Mouse (Mus musculus) midbrain, embryonic 15.5 days (tissue): ENCODE data around the gene Sv2b. TPM values are rescaled to one million over a fixed set of nuclear protein-coding genes. Genes with fewer than 3 reads are reported as not detected.

Experiments used
- ATAC-seq: fragments of 200-750 bp; cut with Nextera tagmentation; replicated peaks from 2 replicates; pipeline ENCODE4 v1.8.0; 2017; ENCODE audit warnings: moderate TSS enrichment
- H3K27ac ChIP-seq: fragments of 300-500 bp; sonication (generic); 2 replicates; pipeline ENCODE4 v1.5.1; 2015; ENCODE audit warnings: mild to moderate bottlenecking, inconsistent platforms
- H3K27me3 ChIP-seq: fragments of 300-500 bp; sonication (generic); replicated peaks from 2 replicates; pipeline ENCODE4 v1.6.1; 2015; ENCODE audit warnings: inconsistent platforms
- H3K36me3 ChIP-seq: fragments of 300-500 bp; sonication (generic); replicated peaks from 2 replicates; pipeline ENCODE4 v1.6.1; 2015; ENCODE audit warnings: inconsistent platforms
- H3K4me1 ChIP-seq: fragments of 300-500 bp; sonication (generic); 2 replicates; pipeline ENCODE4 v1.6.1; 2015; ENCODE audit warnings: inconsistent platforms
- H3K4me2 ChIP-seq: fragments of 300-500 bp; sonication (generic); 2 replicates; pipeline ENCODE4 v1.6.1; 2015; ENCODE audit warnings: inconsistent platforms, mild to moderate bottlenecking, moderate library complexity
- H3K4me3 ChIP-seq: fragments of 300-500 bp; sonication (generic); 2 replicates; pipeline ENCODE4 v1.5.1; 2015; ENCODE audit warnings: mild to moderate bottlenecking, inconsistent platforms
- H3K9ac ChIP-seq: fragments of 300-500 bp; sonication (generic); 2 replicates; pipeline ENCODE4 v1.6.1; 2015; ENCODE audit warnings: mild to moderate bottlenecking, inconsistent platforms
- H3K9me3 ChIP-seq: fragments of 300-500 bp; sonication (generic); 2 replicates; pipeline ENCODE4 v1.6.1; 2016; ENCODE audit warnings: inconsistent platforms
- WGBS: fragments of 180-500 bp; shearing (Covaris S2); methylation state at CpG from one replicate; pipeline ENCODE4 v1.1.7; 2015; ENCODE audit warnings: mixed read lengths; 5-methylcytosine and 5-hydroxymethylcytosine counted together
- polyA plus RNA-seq: library from polyadenylated mRNA; unstranded; fragments of >200 nt; fragmentation: Nextera tagmentation; extraction: Ambion mirVana; gene quantifications from 2 replicates; pipeline ENCODE4 v1.2.1, GENCODE M21; 2015

Gene Sv2b
- polyA plus RNA-seq, 1 experiment from 2014 or later = 7.1 TPM

- H3K4me2 ChIP-seq = no peak overlapping the region
- H3K9ac ChIP-seq = no peak overlapping the region
- H3K4me1 ChIP-seq = no peaks in the 10 kb centered on the region
- H3K27ac ChIP-seq = no peak overlapping the region
- 56% methylated on average over 5 of the region's 5 CpGs for WGBS
- no peak overlapping the region for H3K4me3 ChIP-seq
- no peak for ATAC-seq
- H3K36me3 ChIP-seq = no peaks in the 10 kb centered on the region
- H3K9me3 ChIP-seq = no peaks in the 10 kb centered on the region
- peaks cover 7% of the 10 kb centered on the region; the same call in 1 of the 2 replicates for H3K27me3 ChIP-seq
Observed at GRCm38 (mm10) chr7:75314873-75315272, 5.8 kb upstream of the Sv2b start.

DNA sequence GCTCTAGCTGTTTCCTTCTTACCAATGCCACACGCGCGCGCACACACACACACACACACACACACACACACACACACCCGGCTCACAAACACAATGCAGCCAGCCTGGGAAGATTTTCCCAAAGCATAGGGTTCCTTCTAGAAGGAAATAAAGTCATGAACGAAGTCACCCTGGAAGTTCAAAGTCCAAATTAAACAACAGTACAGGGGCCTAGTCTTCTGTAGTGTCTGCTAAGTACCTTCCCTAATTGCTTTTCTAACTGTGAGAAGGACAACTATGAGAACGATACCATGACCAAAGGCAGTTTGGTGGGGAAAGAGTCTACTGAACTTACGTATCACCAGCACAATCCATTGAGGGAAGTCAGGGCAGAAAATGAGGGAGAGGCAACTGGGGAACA, 508 bp upstream of the Sv2b start:
- peaks cover 28% of the 10 kb centered on the region for H3K27me3 ChIP-seq
- H3K9me3 ChIP-seq = no peaks in the 10 kb centered on the region
- no peaks in the 10 kb centered on the region for H3K36me3 ChIP-seq
- ATAC-seq = no peak
- no peak overlapping the region for H3K9ac ChIP-seq
- peak overlapping the region; percentile 43; the same call in 1 of the 2 replicates for H3K4me3 ChIP-seq
- H3K4me1 ChIP-seq = peaks cover 19% of the 10 kb centered on the region
- WGBS = 81% methylated on average over 8 of the region's 8 CpGs
- no peak overlapping the region for H3K27ac ChIP-seq
- peak overlapping the region; percentile 75; the same call in 1 of the 2 replicates for H3K4me2 ChIP-seq

DNA sequence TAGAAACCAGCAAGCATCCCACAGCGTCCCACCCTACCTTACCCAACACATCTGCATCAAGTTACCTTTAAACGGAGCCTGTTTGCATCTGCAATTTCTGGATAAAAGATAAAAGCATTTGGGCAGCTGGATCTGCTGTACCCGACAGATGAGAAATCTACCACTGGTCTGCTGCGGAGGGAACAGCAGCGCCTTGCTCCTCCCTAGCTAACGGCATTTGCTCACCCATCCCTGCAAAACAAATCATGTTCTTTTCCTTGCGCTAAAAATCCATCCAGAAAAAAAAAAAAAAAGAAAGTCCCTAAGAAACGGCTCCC, 964 bp downstream of the Sv2b start:
- 4% methylated on average over 8 of the region's 8 CpGs for WGBS
- ATAC-seq = no peak

GRCm38 (mm10) chr7:75307570-75308087, 1.4 kb downstream of the Sv2b start:
- Histone ChIP-seq H3K27ac (0 out of 2 replicates have a peak overlapping the region, but pooled peaks have one; percentile 16), H3K9me3 (no peaks in the 10 kb centered on the region), H3K4me2 (peak overlapping the region; percentile 75), H3K36me3 (no peaks in the 10 kb centered on the region), H3K27me3 (peaks cover 28% of the 10 kb centered on the region), H3K4me1 (peaks cover 19% of the 10 kb centered on the region), H3K9ac (peak overlapping the region; percentile 51; the same call in 1 of the 2 replicates), H3K4me3 (peak overlapping the region; percentile 43)
- ATAC-seq = peak; percentile 30; the same call in 1 of the 2 replicates
- WGBS = 48% methylated on average over 8 of the region's 8 CpGs

More for the DNA sequence above, 964 bp downstream of the Sv2b start:
- H3K4me1 ChIP-seq = peaks cover 19% of the 10 kb centered on the region
- no peaks in the 10 kb centered on the region for H3K9me3 ChIP-seq
- peaks cover 28% of the 10 kb centered on the region for H3K27me3 ChIP-seq
- no peaks in the 10 kb centered on the region for H3K36me3 ChIP-seq
- peak overlapping the region; percentile 51 for H3K9ac ChIP-seq
- H3K4me2 ChIP-seq = peak overlapping the region; percentile 75
- peak overlapping the region; percentile 43 for H3K4me3 ChIP-seq
- 0 out of 2 replicates have a peak overlapping the region, but pooled peaks have one; percentile 16 for H3K27ac ChIP-seq

GRCm38 (mm10) chr7:75305901-75306465, 3.1 kb downstream of the Sv2b start:
- no peak for ATAC-seq
- Histone ChIP-seq H3K27me3 (peaks cover 28% of the 10 kb centered on the region), H3K9ac (no peak overlapping the region), H3K4me3 (no peak overlapping the region), H3K27ac (no peak overlapping the region), H3K36me3 (no peaks in the 10 kb centered on the region), H3K4me1 (peaks cover 19% of the 10 kb centered on the region), H3K9me3 (no peaks in the 10 kb centered on the region), H3K4me2 (no peak overlapping the region)
- WGBS = 68% methylated on average over 9 of the region's 9 CpGs

DNA sequence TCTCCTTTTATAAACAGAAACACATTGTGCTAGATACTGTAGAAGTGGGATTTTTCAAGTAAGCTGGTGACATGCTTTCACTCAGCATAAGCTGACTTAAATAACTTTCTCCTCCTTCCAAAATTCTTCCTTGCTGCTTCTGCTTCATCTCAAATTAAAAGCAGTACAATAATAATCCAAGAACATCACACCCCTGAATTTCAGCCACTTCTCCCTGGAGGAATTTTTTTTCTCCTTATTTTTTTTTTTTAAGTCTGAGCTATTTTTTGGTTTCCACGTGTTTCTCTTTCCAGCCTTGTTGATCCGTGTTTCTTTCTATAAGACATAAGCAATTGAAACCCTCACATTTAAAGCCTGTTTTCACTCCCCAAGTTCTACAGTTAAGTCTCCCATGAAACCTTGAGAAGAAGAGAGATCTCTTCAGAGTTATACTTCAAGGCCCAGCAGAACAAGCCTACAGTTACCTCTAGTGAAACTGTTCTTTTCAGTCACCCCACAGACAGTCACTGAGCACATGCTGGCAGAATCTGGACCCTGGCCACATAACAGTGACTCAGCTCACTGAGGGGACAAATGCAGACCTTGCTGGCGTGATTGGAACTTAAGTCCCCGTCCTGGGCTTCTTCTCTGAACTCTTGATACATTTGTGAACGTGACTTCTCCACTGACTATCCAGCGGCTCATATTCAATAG, 6.4 kb downstream of the Sv2b start:
- no peak overlapping the region for H3K4me2 ChIP-seq
- H3K9ac ChIP-seq = no peak overlapping the region
- peaks cover 3% of the 10 kb centered on the region for H3K4me1 ChIP-seq
- H3K36me3 ChIP-seq = no peaks in the 10 kb centered on the region
- 83% methylated on average over 6 of the region's 6 CpGs for WGBS
- H3K27ac ChIP-seq = no peak overlapping the region
- peaks cover 16% of the 10 kb centered on the region for H3K27me3 ChIP-seq
- no peak overlapping the region for H3K4me3 ChIP-seq
- ATAC-seq = no peak
- no peaks in the 10 kb centered on the region for H3K9me3 ChIP-seq

DNA sequence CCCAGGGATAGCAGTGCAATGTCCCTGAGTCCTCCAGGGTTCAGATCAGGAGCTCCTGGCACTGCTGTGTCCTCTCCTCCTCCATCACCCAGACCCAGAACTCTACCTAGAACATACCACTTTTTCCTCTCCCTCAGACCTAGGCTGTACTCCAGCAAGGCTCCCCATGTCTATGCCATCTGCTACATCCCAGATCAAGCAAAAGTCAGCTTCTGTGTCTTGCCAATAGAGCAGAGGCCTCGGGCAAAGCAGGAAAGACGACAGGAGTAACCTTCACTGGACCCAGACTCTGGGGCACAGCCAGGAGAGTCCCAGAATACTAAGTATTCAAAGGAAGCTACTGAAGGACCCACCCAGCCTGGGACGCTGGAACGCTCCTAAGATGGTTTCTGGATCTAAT, 9.8 kb downstream of the Sv2b start:
- Histone ChIP-seq H3K27me3 (peaks cover 6% of the 10 kb centered on the region; the same call in 1 of the 2 replicates), H3K36me3 (no peaks in the 10 kb centered on the region), H3K27ac (no peak overlapping the region), H3K9me3 (no peaks in the 10 kb centered on the region), H3K4me2 (no peak overlapping the region), H3K9ac (no peak overlapping the region), H3K4me1 (0 out of 2 replicates have a peak, but pooled peaks cover 8% of the 10 kb centered on the region), H3K4me3 (no peak overlapping the region)
- no peak for ATAC-seq
- 88% methylated on average over 4 of the region's 4 CpGs for whole genome bisulfite sequencing

DNA sequence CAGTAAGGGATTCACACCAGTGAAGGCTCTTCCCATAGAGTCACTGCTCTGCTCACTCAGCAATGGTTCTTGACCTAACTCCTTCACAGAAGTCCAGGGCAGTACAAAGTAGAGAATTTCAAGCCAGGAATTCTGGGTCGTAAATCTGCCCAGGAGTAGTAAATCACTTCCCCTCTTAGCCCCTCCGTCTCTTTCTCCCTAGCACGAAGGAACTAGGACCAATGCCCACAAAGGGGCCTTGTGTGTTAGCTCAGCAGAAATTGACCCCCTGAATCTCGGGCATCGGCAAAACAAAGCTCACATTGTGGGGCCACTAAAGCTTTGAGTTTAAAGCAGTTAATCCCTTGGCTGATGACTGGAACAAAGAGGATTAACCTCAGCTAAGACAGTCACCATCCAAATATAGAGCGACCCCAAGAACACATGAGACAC, 12.4 kb downstream of the Sv2b start:
- 9% methylated on average over 6 of the region's 6 CpGs for WGBS

GRCm38 (mm10) chr7:75295228-75295865, 13.7 kb downstream of the Sv2b start:
- Histone ChIP-seq H3K27ac (no peak overlapping the region; the same call in 1 of the 2 replicates), H3K9me3 (no peaks in the 10 kb centered on the region)

More for the DNA sequence above, 12.4 kb downstream of the Sv2b start:
- Histone ChIP-seq H3K4me1 (peaks cover 12% of the 10 kb centered on the region; the same call in 1 of the 2 replicates), H3K36me3 (no peaks in the 10 kb centered on the region), H3K9ac (no peak overlapping the region), H3K4me2 (no peak overlapping the region), H3K9me3 (no peaks in the 10 kb centered on the region), H3K27me3 (peaks cover 6% of the 10 kb centered on the region; the same call in 1 of the 2 replicates), H3K27ac (no peak overlapping the region), H3K4me3 (no peak overlapping the region)
- no peak for ATAC-seq

GRCm38 (mm10) chr7:75292246-75292645, 16.8 kb downstream of the Sv2b start:
- no peaks in the 10 kb centered on the region for H3K36me3 ChIP-seq
- no peaks in the 10 kb centered on the region for H3K27me3 ChIP-seq
- H3K4me1 ChIP-seq = peaks cover 12% of the 10 kb centered on the region; the same call in 1 of the 2 replicates
- 0 out of 2 replicates have a peak, but pooled peaks have one; percentile 37 for ATAC-seq
- no peak overlapping the region for H3K27ac ChIP-seq
- no peak overlapping the region for H3K4me2 ChIP-seq
- H3K4me3 ChIP-seq = no peak overlapping the region
- H3K9ac ChIP-seq = no peak overlapping the region
- WGBS = 8% methylated on average over 3 of the region's 3 CpGs
- H3K9me3 ChIP-seq = no peaks in the 10 kb centered on the region

More at GRCm38 (mm10) chr7:75295228-75295865, 13.7 kb downstream of the Sv2b start:
- peaks cover 6% of the 10 kb centered on the region; the same call in 1 of the 2 replicates for H3K27me3 ChIP-seq
- H3K9ac ChIP-seq = no peak overlapping the region
- peaks cover 12% of the 10 kb centered on the region; the same call in 1 of the 2 replicates for H3K4me1 ChIP-seq
- peak; percentile 21; the same call in 1 of the 2 replicates for ATAC-seq
- H3K36me3 ChIP-seq = no peaks in the 10 kb centered on the region
- WGBS = 14% methylated on average over 5 of the region's 5 CpGs
- H3K4me2 ChIP-seq = no peak overlapping the region
- H3K4me3 ChIP-seq = no peak overlapping the region

- no peak overlapping the region for H3K4me2 ChIP-seq
- H3K9ac ChIP-seq = no peak overlapping the region
- H3K36me3 ChIP-seq = no peaks in the 10 kb centered on the region
- H3K27ac ChIP-seq = no peak overlapping the region
- H3K27me3 ChIP-seq = no peaks in the 10 kb centered on the region
- H3K4me3 ChIP-seq = no peak overlapping the region
- no peak for ATAC-seq
- H3K4me1 ChIP-seq = peaks cover 10% of the 10 kb centered on the region; the same call in 1 of the 2 replicates
- H3K9me3 ChIP-seq = no peaks in the 10 kb centered on the region
- WGBS = 54% methylated on average over 2 of the region's 2 CpGs
Observed at GRCm38 (mm10) chr7:75290554-75290953, 18.5 kb downstream of the Sv2b start.

DNA sequence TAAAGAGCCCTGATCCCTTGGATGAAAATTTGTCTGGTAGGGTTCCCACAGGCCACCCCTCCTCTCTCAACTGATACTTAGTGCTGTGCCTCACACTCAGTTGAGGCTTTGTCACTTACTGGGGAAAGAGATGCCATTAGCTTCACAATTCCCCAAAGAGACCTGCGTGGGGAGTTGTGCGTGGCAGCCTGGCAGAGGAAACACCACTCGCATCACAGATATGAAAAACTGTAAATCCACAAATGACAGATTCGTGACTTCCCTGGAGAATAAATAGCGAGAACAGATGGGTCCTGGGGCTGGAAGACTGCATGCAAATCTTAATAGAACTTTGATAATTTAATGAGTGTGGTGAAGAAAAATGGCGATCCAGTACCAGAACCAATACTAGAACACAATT, 21.8 kb downstream of the Sv2b start:
- H3K4me2 ChIP-seq = no peak overlapping the region
- H3K4me3 ChIP-seq = no peak overlapping the region
- 77% methylated on average over 6 of the region's 6 CpGs for WGBS
- H3K27ac ChIP-seq = no peak overlapping the region
- no peak overlapping the region for H3K9ac ChIP-seq
- no peak for ATAC-seq
- H3K4me1 ChIP-seq = peaks cover 2% of the 10 kb centered on the region; the same call in 1 of the 2 replicates
- H3K36me3 ChIP-seq = no peaks in the 10 kb centered on the region
- H3K9me3 ChIP-seq = no peaks in the 10 kb centered on the region
- no peaks in the 10 kb centered on the region for H3K27me3 ChIP-seq
